Mouse (Mus musculus) spleen, embryonic (tissue): Measurements from ENCODE around the gene Kdm3a.

Experiments used
- CTCF ChIA-PET: fragments of 350-600 bp; sonication (Branson Sonifier 250); formaldehyde crosslinking; loops from one replicate; lab custom pipeline; 2022; lab: Charles Lee

The Kdm3a gene

GRCm38 (mm10) chr6:71579478-71579877 is 53.3 kb downstream of the Kdm3a start:
- CTCF ChIA-PET, result no interaction called here

DNA sequence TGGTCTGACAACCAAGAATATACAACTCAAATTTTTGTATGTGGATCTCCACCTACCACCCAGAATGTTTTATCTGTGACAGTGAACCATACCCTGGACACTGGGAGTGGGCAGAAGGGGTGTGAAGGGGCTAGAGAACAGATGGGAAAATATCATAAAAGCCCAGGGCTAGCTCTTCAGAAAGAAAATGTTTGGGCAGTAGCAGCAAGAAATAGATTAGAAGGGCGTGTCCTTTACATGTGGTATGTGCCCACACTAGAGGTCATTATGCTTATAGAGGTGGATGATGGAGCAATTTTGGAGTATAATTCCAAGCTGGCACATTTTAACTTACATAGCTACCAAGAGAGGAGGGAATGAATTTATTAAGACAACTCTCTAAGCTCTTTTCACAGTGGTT is 57.4 kb downstream of the Kdm3a start:
- CTCF ChIA-PET, result no interaction called here

- CTCF ChIA-PET, result interaction anchor here (0.7 kb wide), 1 partner anchor 565 kb away, joined by 3 read pairs; no protein-coding TSS in a partner anchor
These were observed 63.8 kb downstream of the Kdm3a start for GRCm38 (mm10) chr6:71569025-71569424.

GRCm38 (mm10) chr6:71568616-71569015 is 64.2 kb downstream of the Kdm3a start:
- CTCF ChIA-PET, result interaction anchor here (0.7 kb wide), 1 partner anchor 566 kb away, joined by 3 read pairs; no protein-coding TSS in a partner anchor

DNA sequence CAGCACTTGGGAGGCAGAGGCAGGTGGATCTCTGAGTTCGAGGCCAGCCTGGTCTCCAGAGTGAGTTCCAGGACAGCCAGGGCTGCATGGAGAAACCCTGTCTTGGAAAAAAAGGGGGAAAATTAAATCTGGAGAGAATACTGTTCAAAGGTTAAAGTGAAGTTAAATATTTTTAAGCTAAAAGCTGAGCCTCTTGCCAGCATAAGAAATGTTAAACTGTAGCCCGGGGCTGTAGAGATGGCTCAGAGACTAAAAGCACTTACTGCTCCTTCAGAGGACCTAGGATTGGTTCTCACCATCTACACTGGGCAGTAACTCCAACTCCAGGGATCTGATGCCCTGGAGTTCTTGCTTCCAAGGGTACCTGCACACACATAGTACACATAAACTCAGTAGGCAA is 76.0 kb downstream of the Kdm3a start:
- CTCF ChIA-PET, result no interaction called here

- CTCF ChIA-PET, result interaction anchor here (0.6 kb wide), 1 partner anchor 313 kb away, joined by 8 read pairs; no protein-coding TSS in a partner anchor
These were observed 77.3 kb downstream of the Kdm3a start for GRCm38 (mm10) chr6:71555507-71555951.

- CTCF ChIA-PET, result interaction anchor here (1.6 kb wide), 1 partner anchor 87 kb away, joined by 3 read pairs; no protein-coding TSS in a partner anchor
These were observed 88.9 kb downstream of the Kdm3a start, which contains the start of gene Chmp3 for GRCm38 (mm10) chr6:71543686-71544499. Chmp3 (plus strand) TSS chr6:71543797.
